Mouse (Mus musculus) G1E (cell line): ENCODE results near the gene Vsir. TPM values are rescaled to one million over a fixed set of nuclear protein-coding genes. Genes with fewer than 3 reads are reported as not detected.

Source experiments
- ATAC-seq: 2 replicates; pipeline ENCODE4 v1.8.0; 2016; ENCODE audit warnings: mild to moderate bottlenecking; ENCODE audit not compliant: insufficient number of reproducible peaks, poor library complexity, low FRiP score, severe bottlenecking; ENCODE audit errors: extremely low read depth
- DNase-seq: peaks from one replicate; pipeline ENCODE4 v3.0.0; 2012; ENCODE audit warnings: low spot score
- H3K27me3 ChIP-seq: 2 replicates; pipeline ENCODE4 v1.6.1; 2012; ENCODE audit warnings: mild to moderate bottlenecking, low read length, inconsistent platforms; ENCODE audit not compliant: insufficient read depth
- H3K36me3 ChIP-seq: replicated peaks from 2 replicates; pipeline ENCODE3; 2012; ENCODE audit warnings: mild to moderate bottlenecking, inconsistent platforms
- H3K4me1 ChIP-seq: 2 replicates; pipeline ENCODE4 v1.6.1; 2012; ENCODE audit warnings: low read depth, low read length, inconsistent platforms, mixed read lengths; ENCODE audit not compliant: insufficient read depth
- H3K4me3 ChIP-seq: 2 replicates; pipeline ENCODE4 v1.5.1; 2012; ENCODE audit warnings: low read depth, mild to moderate bottlenecking, inconsistent platforms, low read length, moderate library complexity, mixed read lengths
- H3K9me3 ChIP-seq: replicated peaks from 2 replicates; pipeline ENCODE4 v1.6.1; 2012; ENCODE audit warnings: inconsistent platforms
- CTCF ChIP-seq: IDR thresholded peaks from 2 replicates; pipeline ENCODE4 v1.5.1; 2012; ENCODE audit warnings: low read depth, low read length, inconsistent platforms, mixed read lengths
- GATA1 ChIP-seq: IDR thresholded peaks from 2 replicates; pipeline ENCODE4 v1.6.1; 2012; ENCODE audit warnings: borderline replicate concordance, low read length, inconsistent platforms, mixed read lengths
- GATA2 ChIP-seq: IDR thresholded peaks from 2 replicates; pipeline ENCODE4 v1.6.1; 2012; ENCODE audit warnings: low read depth, low read length, inconsistent platforms, borderline replicate concordance
- POLR2AphosphoS5 ChIP-seq: IDR thresholded peaks from 2 replicates; pipeline ENCODE4 v1.6.1; 2012; ENCODE audit warnings: low read depth, low read length, inconsistent platforms; ENCODE audit not compliant: insufficient replicate concordance
- TAL1 ChIP-seq: conservative IDR thresholded peaks from 2 replicates; pipeline ENCODE4 v1.6.1; 2012; ENCODE audit warnings: low read depth, low read length, inconsistent platforms, mixed read lengths
- polyA plus RNA-seq: library from polyadenylated mRNA; stranded (reverse); fragments of >175 nt; gene quantifications from 2 replicates; pipeline ENCODE4 v1.2.3, GENCODE M21; 2012
- total RNA-seq, 2 experiments: library from RNA; stranded (forward) in 1 of 2; stranded (reverse) in 1 of 2; fragments of 200-1000 nt in 1 of 2; fragments of >200 nt in 1 of 2; fragmentation: Nextera tagmentation in 1 of 2; gene quantifications; 2 replicates each; pipeline ENCODE4 v1.2.3; 2014 to 2017

The Vsir gene
- total and polyA plus RNA-seq, 3 experiments, result 0.02 to 3.9 (median 0.11) TPM

GRCm38 (mm10) chr10:60390177-60390903 is 43.7 kb downstream of the Vsir start:
- Histone ChIP-seq H3K9me3 (peaks cover 8% of the 10 kb centered on the region; the same call in 1 of the 2 replicates), H3K4me1 (no peaks in the 10 kb centered on the region), H3K36me3 (no peaks in the 10 kb centered on the region), H3K27me3 (no peaks in the 10 kb centered on the region), H3K4me3 (no peak overlapping the region)
- no peak for ATAC-seq
- TF ChIP-seq CTCF (no peak), TAL1 (no peak), GATA2 (no peak), GATA1 (no peak), POLR2AphosphoS5 (no peak)
- DNase-seq, result no peak

- H3K36me3 ChIP-seq, result no peaks in the 10 kb centered on the region
- no peak overlapping the region for H3K4me3 ChIP-seq
- peaks cover 8% of the 10 kb centered on the region; the same call in 1 of the 2 replicates for H3K9me3 ChIP-seq
- H3K27me3 ChIP-seq, result no peaks in the 10 kb centered on the region
- H3K4me1 ChIP-seq, result no peaks in the 10 kb centered on the region
- DNase-seq (no peak), ATAC-seq (no peak)
- no peak for TF ChIP-seq CTCF
- TF ChIP-seq GATA1, result no peak
- TF ChIP-seq GATA2, result no peak
- TF ChIP-seq POLR2AphosphoS5, result no peak
- TF ChIP-seq TAL1, result no peak
Observed at GRCm38 (mm10) chr10:60390904-60391420, 44.3 kb downstream of the Vsir start.

- no peak for DNase-seq
Observed at GRCm38 (mm10) chr10:60391661-60392060, 45.0 kb downstream of the Vsir start.

GRCm38 (mm10) chr10:60394936-60395335 is 48.3 kb downstream of the Vsir start:
- Histone ChIP-seq H3K27me3 (no peaks in the 10 kb centered on the region), H3K9me3 (peaks cover 6% of the 10 kb centered on the region; the same call in 1 of the 2 replicates), H3K4me3 (no peak overlapping the region), H3K36me3 (no peaks in the 10 kb centered on the region), H3K4me1 (no peaks in the 10 kb centered on the region)
- DNase-seq, result no peak
- no peak for ATAC-seq
- TF ChIP-seq GATA2, result no peak
- no peak for TF ChIP-seq CTCF
- no peak for TF ChIP-seq GATA1
- no peak for TF ChIP-seq POLR2AphosphoS5
- no peak for TF ChIP-seq TAL1

More at GRCm38 (mm10) chr10:60391661-60392060, 45.0 kb downstream of the Vsir start:
- no peak for ATAC-seq
- Histone ChIP-seq H3K27me3 (no peaks in the 10 kb centered on the region), H3K4me1 (no peaks in the 10 kb centered on the region), H3K36me3 (no peaks in the 10 kb centered on the region), H3K4me3 (no peak overlapping the region), H3K9me3 (peaks cover 7% of the 10 kb centered on the region; the same call in 1 of the 2 replicates)
- TF ChIP-seq GATA2 (no peak), POLR2AphosphoS5 (no peak), TAL1 (no peak), CTCF (no peak), GATA1 (no peak)

GRCm38 (mm10) chr10:60395605-60396004 is 49.0 kb downstream of the Vsir start:
- ATAC-seq, result no peak
- Histone ChIP-seq H3K4me3 (no peak overlapping the region), H3K36me3 (no peaks in the 10 kb centered on the region), H3K4me1 (no peaks in the 10 kb centered on the region), H3K27me3 (no peaks in the 10 kb centered on the region), H3K9me3 (peaks cover 6% of the 10 kb centered on the region; the same call in 1 of the 2 replicates)
- DNase-seq, result no peak
- no peak for TF ChIP-seq GATA2
- TF ChIP-seq GATA1, result no peak
- TF ChIP-seq POLR2AphosphoS5, result no peak
- TF ChIP-seq CTCF, result no peak
- TF ChIP-seq TAL1, result no peak

GRCm38 (mm10) chr10:60398051-60398814 is 51.6 kb downstream of the Vsir start:
- TF ChIP-seq CTCF (no peak), POLR2AphosphoS5 (no peak), GATA1 (no peak), GATA2 (no peak), TAL1 (no peak)
- Histone ChIP-seq H3K36me3 (no peaks in the 10 kb centered on the region), H3K4me3 (no peak overlapping the region), H3K4me1 (no peaks in the 10 kb centered on the region), H3K9me3 (no peaks in the 10 kb centered on the region), H3K27me3 (no peaks in the 10 kb centered on the region)
- ATAC-seq (no peak), DNase-seq (no peak)
